Mouse (Mus musculus) embryonic facial prominence, embryonic 11.5 days (tissue): ENCODE data around the gene Enox1. TPM values are rescaled to one million over a fixed set of nuclear protein-coding genes. Genes with fewer than 3 reads are reported as not detected.

ENCODE experiments used
- ATAC-seq: fragments of 200-750 bp; cut with Nextera tagmentation; replicated peaks from 2 replicates; pipeline ENCODE4 v1.8.0; 2017; ENCODE audit warnings: low read depth; ENCODE audit not compliant: insufficient number of reproducible peaks, low FRiP score, low TSS enrichment
- DNase-seq: peaks from one replicate; pipeline ENCODE4 v3.0.0-alpha.2; 2015; ENCODE audit warnings: low spot score
- H3K27ac ChIP-seq: fragments of 300-500 bp; sonication (generic); replicated peaks from 2 replicates; pipeline ENCODE4 v1.5.1; 2014; ENCODE audit warnings: mild to moderate bottlenecking, low read depth, low read length, control low read depth
- H3K27me3 ChIP-seq: fragments of 300-500 bp; sonication (generic); 2 replicates; pipeline ENCODE4 v1.6.1; 2014; ENCODE audit warnings: mild to moderate bottlenecking, low read length, moderate library complexity, mixed read lengths; ENCODE audit not compliant: control insufficient read depth, insufficient read depth
- H3K36me3 ChIP-seq: fragments of 300-500 bp; sonication (generic); replicated peaks from 2 replicates; pipeline ENCODE4 v1.6.1; 2014; ENCODE audit warnings: low read depth, mild to moderate bottlenecking, low read length, moderate library complexity, mixed read lengths; ENCODE audit not compliant: control insufficient read depth, insufficient read depth
- H3K4me1 ChIP-seq: fragments of 300-500 bp; sonication (generic); 2 replicates; pipeline ENCODE4 v1.6.1; 2014; ENCODE audit warnings: low read length, mixed read lengths; ENCODE audit not compliant: control insufficient read depth, insufficient read depth
- H3K4me2 ChIP-seq: fragments of 300-500 bp; sonication (generic); 2 replicates; pipeline ENCODE4 v1.6.1; 2014; ENCODE audit warnings: low read depth, mild to moderate bottlenecking, control low read depth, low read length, moderate library complexity
- H3K4me3 ChIP-seq: fragments of 300-500 bp; sonication (generic); 2 replicates; pipeline ENCODE4 v1.5.1; 2014; ENCODE audit warnings: low read depth, low read length, control low read depth
- H3K9ac ChIP-seq: fragments of 300-500 bp; sonication (generic); replicated peaks from 2 replicates; pipeline ENCODE4 v1.6.1; 2014; ENCODE audit warnings: mild to moderate bottlenecking, control low read depth, low read length
- H3K9me3 ChIP-seq: fragments of 300-500 bp; sonication (generic); replicated peaks from 2 replicates; pipeline ENCODE4 v1.6.1; 2016; ENCODE audit warnings: mild to moderate bottlenecking, low read length, inconsistent platforms, mixed read lengths; ENCODE audit not compliant: control insufficient read depth
- WGBS: fragments of 180-500 bp; shearing (Covaris S2); extraction: QIAGEN DNeasy Blood & Tissue Kit; methylation state at CpG from one replicate; pipeline ENCODE4 v1.1.7; 2014; 5-methylcytosine and 5-hydroxymethylcytosine counted together
- polyA plus RNA-seq: library from polyadenylated mRNA; unstranded; fragments of >200 nt; fragmentation: Nextera tagmentation; extraction: Ambion mirVana; gene quantifications from 2 replicates; pipeline ENCODE4 v1.2.1, GENCODE M21; 2014

The Enox1 gene
- polyA plus RNA-seq, 1 experiment from 2014 or later, result 9.6 TPM

GRCm38 (mm10) chr14:77151431-77151830, 5.1 kb upstream of the Enox1 start:
- ATAC-seq (no peak), DNase-seq (no peak)
- Histone ChIP-seq H3K9ac (no peak overlapping the region), H3K4me2 (no peak overlapping the region), H3K9me3 (no peaks in the 10 kb centered on the region), H3K27me3 (no peaks in the 10 kb centered on the region), H3K4me1 (no peaks in the 10 kb centered on the region), H3K27ac (no peak overlapping the region), H3K36me3 (no peaks in the 10 kb centered on the region), H3K4me3 (no peak overlapping the region)
- 79% methylated on average over 7 of the region's 7 CpGs for WGBS

GRCm38 (mm10) chr14:77156911-77157504, 445 bp downstream of the Enox1 start:
- Histone ChIP-seq H3K36me3 (no peaks in the 10 kb centered on the region), H3K9ac (peak overlapping the region; percentile 67), H3K9me3 (no peaks in the 10 kb centered on the region), H3K4me2 (peak overlapping the region; percentile 96), H3K4me3 (peak overlapping the region; percentile 76), H3K27me3 (no peaks in the 10 kb centered on the region), H3K27ac (peak overlapping the region; percentile 66), H3K4me1 (no peaks in the 10 kb centered on the region)
- peak; percentile 54 for ATAC-seq
- WGBS, result 0% methylated on average over 55 of the region's 64 CpGs
- peak; percentile 50 for DNase-seq

- peak; percentile 81 for ATAC-seq
- Histone ChIP-seq H3K36me3 (no peaks in the 10 kb centered on the region), H3K27me3 (no peaks in the 10 kb centered on the region), H3K4me3 (peak overlapping the region; percentile 76), H3K4me1 (no peaks in the 10 kb centered on the region), H3K27ac (no peak overlapping the region), H3K9ac (peak overlapping the region; percentile 67; the same call in 1 of the 2 replicates), H3K4me2 (peak overlapping the region; percentile 96), H3K9me3 (no peaks in the 10 kb centered on the region)
- WGBS, result 1% methylated on average over 31 of the region's 31 CpGs
- DNase-seq, result peak; percentile 75
Observed at GRCm38 (mm10) chr14:77157505-77157911, 945 bp downstream of the Enox1 start.

GRCm38 (mm10) chr14:77159397-77159796, 2.8 kb downstream of the Enox1 start:
- ATAC-seq (no peak), DNase-seq (no peak)
- no peak overlapping the region for H3K27ac ChIP-seq
- no peak overlapping the region for H3K9ac ChIP-seq
- WGBS, result 82% methylated on average over 5 of the region's 5 CpGs
- no peaks in the 10 kb centered on the region for H3K4me1 ChIP-seq
- no peaks in the 10 kb centered on the region for H3K36me3 ChIP-seq
- no peaks in the 10 kb centered on the region for H3K9me3 ChIP-seq
- no peaks in the 10 kb centered on the region for H3K27me3 ChIP-seq
- no peak overlapping the region for H3K4me2 ChIP-seq
- no peak overlapping the region for H3K4me3 ChIP-seq

- H3K27me3 ChIP-seq, result no peaks in the 10 kb centered on the region
- ATAC-seq, result no peak
- H3K36me3 ChIP-seq, result no peaks in the 10 kb centered on the region
- H3K4me1 ChIP-seq, result no peaks in the 10 kb centered on the region
- no peak overlapping the region for H3K4me2 ChIP-seq
- no peaks in the 10 kb centered on the region for H3K9me3 ChIP-seq
- 81% methylated on average over 3 of the region's 3 CpGs for WGBS
- DNase-seq, result no peak
- no peak overlapping the region for H3K27ac ChIP-seq
- H3K9ac ChIP-seq, result no peak overlapping the region
- H3K4me3 ChIP-seq, result no peak overlapping the region
Observed at GRCm38 (mm10) chr14:77162496-77162895, 5.9 kb downstream of the Enox1 start.

GRCm38 (mm10) chr14:77164396-77164795, 7.8 kb downstream of the Enox1 start:
- no peak overlapping the region for H3K9ac ChIP-seq
- H3K4me3 ChIP-seq, result no peak overlapping the region
- ATAC-seq (no peak), DNase-seq (no peak)
- no peaks in the 10 kb centered on the region for H3K36me3 ChIP-seq
- WGBS, result 79% methylated on average over 6 of the region's 6 CpGs
- H3K4me2 ChIP-seq, result no peak overlapping the region
- H3K4me1 ChIP-seq, result no peaks in the 10 kb centered on the region
- H3K9me3 ChIP-seq, result no peaks in the 10 kb centered on the region
- no peak overlapping the region for H3K27ac ChIP-seq
- no peaks in the 10 kb centered on the region for H3K27me3 ChIP-seq

- DNase-seq (no peak), ATAC-seq (no peak)
- H3K27ac ChIP-seq, result no peak overlapping the region
- H3K4me2 ChIP-seq, result no peak overlapping the region
- no peaks in the 10 kb centered on the region for H3K9me3 ChIP-seq
- no peaks in the 10 kb centered on the region for H3K36me3 ChIP-seq
- H3K4me3 ChIP-seq, result no peak overlapping the region
- no peaks in the 10 kb centered on the region for H3K27me3 ChIP-seq
- no peaks in the 10 kb centered on the region for H3K4me1 ChIP-seq
- H3K9ac ChIP-seq, result no peak overlapping the region
- WGBS, result 90% methylated on average over 6 of the region's 6 CpGs
Observed at GRCm38 (mm10) chr14:77168161-77168560, 11.6 kb downstream of the Enox1 start.

GRCm38 (mm10) chr14:77174491-77174890, 17.9 kb downstream of the Enox1 start:
- no peak overlapping the region for H3K27ac ChIP-seq
- no peaks in the 10 kb centered on the region for H3K4me1 ChIP-seq
- H3K27me3 ChIP-seq, result no peaks in the 10 kb centered on the region
- H3K36me3 ChIP-seq, result no peaks in the 10 kb centered on the region
- no peak overlapping the region for H3K4me3 ChIP-seq
- no peak overlapping the region for H3K9ac ChIP-seq
- ATAC-seq (no peak), DNase-seq (no peak)
- no peak overlapping the region for H3K4me2 ChIP-seq
- 80% methylated on average over 15 of the region's 15 CpGs for WGBS
- H3K9me3 ChIP-seq, result no peaks in the 10 kb centered on the region
